Mouse (Mus musculus) inflammation-experienced regulatory T-cells (primary cell): ENCODE measurements around the gene Plscr2. TPM values are rescaled to one million over a fixed set of nuclear protein-coding genes. Genes with fewer than 3 reads are reported as not detected.

Experiments used
- polyA plus RNA-seq, 2 experiments: library from polyadenylated mRNA; unstranded; fragments of 100-300 nt; shearing (Covaris generic); gene quantifications; one replicate each; pipeline ENCODE4 v1.2.1; 2017

Plscr2 gene
- polyA plus RNA-seq = 1 to 10 TPM in 1 of 2 experiments, under 1 TPM in 1; 0.92 to 3.4 TPM

GRCm38 (mm10) chr9:92275486-92276207 is at the start of gene Plscr2:
Plscr2 (plus strand) TSS chr9:92275602.

GRCm38 (mm10) chr9:92249447-92249852 is 26.0 kb upstream of the Plscr2 start, which contains the start of gene Plscr1:
Plscr1 (plus strand) TSS chr9:92249750.

DNA sequence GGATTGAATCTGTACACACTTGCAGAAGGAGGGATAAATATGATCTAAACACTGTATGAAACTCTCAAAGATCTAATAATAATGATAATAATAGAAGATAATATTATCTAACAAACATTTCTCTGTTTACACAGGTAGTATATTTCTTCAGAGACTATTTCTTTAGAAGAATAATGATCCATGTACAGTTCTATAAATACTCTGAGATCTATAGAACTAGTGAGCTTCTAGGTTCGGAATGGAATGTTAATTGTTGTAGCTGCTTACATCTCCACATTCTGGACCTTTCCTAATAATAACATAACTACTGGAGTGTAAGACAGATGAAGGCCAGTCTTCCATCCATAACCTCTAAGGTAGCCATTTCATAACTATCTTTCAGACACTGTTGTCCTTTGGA is 33.7 kb downstream of the Plscr2 start, which contains the start of gene 1700057G04Rik:
TSS of gene 1700057G04Rik (plus strand) at position 301 of the 400 bp plus-strand sequence.

Other genes with a start within 250 kb of the Plscr2 start
- gene Plscr5, start 82.7 kb upstream of the Plscr2 start, polyA plus RNA-seq = not detected
- gene Plscr1, start 25.9 kb upstream of the Plscr2 start, polyA plus RNA-seq = 10 to 100 TPM; 51.0 to 64.9 TPM
- gene 1700057G04Rik, start 33.8 kb downstream of the Plscr2 start, polyA plus RNA-seq = under 1 TPM in 1 of 2 experiments, not detected in 1; 0.30 TPM
- 1 to 10 TPM; 1.6 to 1.9 TPM for gene Plscr4, start 181.8 kb downstream of the Plscr2 start, polyA plus RNA-seq